Mouse (Mus musculus): ENCODE measurements at regions not wholly inside any gene's neighbourhood (a gene's known extent, or its start where the extent isn't known, plus 50 kb on each side); places are given as distances from the start of the nearest gene placed in this dataset.

GRCm38 (mm10) chr8:34452811-34453210 is 341.3 kb upstream of the Gm10131 start:
- H3K27me3 ChIP-seq (replicated peaks; ENCODE audit: control insufficient read depth, insufficient read depth, low read length): no peaks in the 10 kb centered on the region
- no peak overlapping the region for H3K9ac ChIP-seq (replicated peaks; ENCODE audit: low read depth, low read length)
- no peak overlapping the region for H3K4me3 ChIP-seq (replicated peaks; ENCODE audit: low read length)
- peaks cover 14% of the 10 kb centered on the region for H3K4me1 ChIP-seq (replicated peaks; ENCODE audit: control insufficient read depth, insufficient read depth, low read length)
- H3K36me3 ChIP-seq (ENCODE audit: control insufficient read depth, insufficient read depth): no peaks in the 10 kb centered on the region
- H3K27ac ChIP-seq (ENCODE audit: low read length): no peak overlapping the region
- no peaks in the 10 kb centered on the region; the same call in 1 of the 2 replicates for H3K9me3 ChIP-seq (ENCODE audit: control insufficient read depth, low read length)
- H3K4me2 ChIP-seq (ENCODE audit: low read length): no peak overlapping the region
- WGBS: 87% methylated on average over 6 of the region's 6 CpGs
- ATAC-seq: no peak

- Histone ChIP-seq H3K4me1 (replicated peaks; ENCODE audit: control insufficient read depth, insufficient read depth, low read length) (peaks cover 16% of the 10 kb centered on the region), H3K27me3 (replicated peaks; ENCODE audit: control insufficient read depth, insufficient read depth, low read length) (no peaks in the 10 kb centered on the region), H3K4me3 (replicated peaks; ENCODE audit: low read length) (no peak overlapping the region), H3K4me2 (ENCODE audit: low read length) (no peak overlapping the region), H3K27ac (ENCODE audit: low read length) (peak overlapping the region; percentile 60; the same call in 1 of the 2 replicates), H3K36me3 (ENCODE audit: control insufficient read depth, insufficient read depth) (no peaks in the 10 kb centered on the region), H3K9me3 (ENCODE audit: control insufficient read depth, low read length) (no peaks in the 10 kb centered on the region), H3K9ac (replicated peaks; ENCODE audit: low read depth, low read length) (no peak overlapping the region)
- peak; percentile 54 for ATAC-seq
- WGBS: 26% methylated on average over 6 of the region's 6 CpGs
These were observed 339.9 kb upstream of the Gm10131 start for GRCm38 (mm10) chr8:34451211-34452000.

GRCm38 (mm10) chr8:34449391-34450044 is 338.0 kb upstream of the Gm10131 start:
- H3K4me1 ChIP-seq (replicated peaks; ENCODE audit: control insufficient read depth, insufficient read depth, low read length): peaks cover 16% of the 10 kb centered on the region
- H3K27ac ChIP-seq (ENCODE audit: low read length): no peak overlapping the region
- H3K9ac ChIP-seq (replicated peaks; ENCODE audit: low read depth, low read length): no peak overlapping the region
- H3K4me3 ChIP-seq (replicated peaks; ENCODE audit: low read length): no peak overlapping the region
- H3K36me3 ChIP-seq (ENCODE audit: control insufficient read depth, insufficient read depth): no peaks in the 10 kb centered on the region
- no peaks in the 10 kb centered on the region for H3K27me3 ChIP-seq (replicated peaks; ENCODE audit: control insufficient read depth, insufficient read depth, low read length)
- H3K9me3 ChIP-seq (ENCODE audit: control insufficient read depth, low read length): no peaks in the 10 kb centered on the region
- ATAC-seq: no peak
- no peak overlapping the region for H3K4me2 ChIP-seq (ENCODE audit: low read length)
- WGBS: 87% methylated on average over 11 of the region's 11 CpGs

GRCm38 (mm10) chr8:34447880-34448830 is 336.6 kb upstream of the Gm10131 start:
- Histone ChIP-seq H3K9me3 (ENCODE audit: control insufficient read depth, low read length) (no peaks in the 10 kb centered on the region), H3K4me2 (ENCODE audit: low read length) (no peak overlapping the region), H3K36me3 (ENCODE audit: control insufficient read depth, insufficient read depth) (no peaks in the 10 kb centered on the region)

GRCm38 (mm10) chr8:34442688-34443087 is 331.2 kb upstream of the Gm10131 start:
- Histone ChIP-seq H3K9me3 (ENCODE audit: control insufficient read depth, low read length) (no peaks in the 10 kb centered on the region), H3K4me2 (ENCODE audit: low read length) (no peak overlapping the region), H3K9ac (replicated peaks; ENCODE audit: low read depth, low read length) (no peak overlapping the region), H3K27ac (ENCODE audit: low read length) (no peak overlapping the region), H3K27me3 (replicated peaks; ENCODE audit: control insufficient read depth, insufficient read depth, low read length) (no peaks in the 10 kb centered on the region), H3K4me3 (replicated peaks; ENCODE audit: low read length) (no peak overlapping the region), H3K36me3 (ENCODE audit: control insufficient read depth, insufficient read depth) (no peaks in the 10 kb centered on the region), H3K4me1 (replicated peaks; ENCODE audit: control insufficient read depth, insufficient read depth, low read length) (peaks cover 10% of the 10 kb centered on the region)
- peak; percentile 72 for ATAC-seq
- WGBS: 56% methylated on average over 3 of the region's 3 CpGs

More at GRCm38 (mm10) chr8:34447880-34448830, 336.6 kb upstream of the Gm10131 start:
- ATAC-seq: 0 out of 2 replicates have a peak, but pooled peaks have one; percentile 23
- no peak overlapping the region for H3K4me3 ChIP-seq (replicated peaks; ENCODE audit: low read length)
- H3K4me1 ChIP-seq (replicated peaks; ENCODE audit: control insufficient read depth, insufficient read depth, low read length): peaks cover 16% of the 10 kb centered on the region
- H3K9ac ChIP-seq (replicated peaks; ENCODE audit: low read depth, low read length): no peak overlapping the region
- no peaks in the 10 kb centered on the region for H3K27me3 ChIP-seq (replicated peaks; ENCODE audit: control insufficient read depth, insufficient read depth, low read length)
- H3K27ac ChIP-seq (ENCODE audit: low read length): no peak overlapping the region
- WGBS: 44% methylated on average over 18 of the region's 18 CpGs

- ATAC-seq: no peak; the same call in 1 of the 2 replicates
- Histone ChIP-seq H3K4me1 (replicated peaks; ENCODE audit: control insufficient read depth, insufficient read depth, low read length) (peaks cover 9% of the 10 kb centered on the region), H3K9ac (replicated peaks; ENCODE audit: low read depth, low read length) (no peak overlapping the region), H3K27ac (ENCODE audit: low read length) (no peak overlapping the region), H3K36me3 (ENCODE audit: control insufficient read depth, insufficient read depth) (no peaks in the 10 kb centered on the region), H3K4me2 (ENCODE audit: low read length) (no peak overlapping the region), H3K4me3 (replicated peaks; ENCODE audit: low read length) (no peak overlapping the region), H3K9me3 (ENCODE audit: control insufficient read depth, low read length) (no peaks in the 10 kb centered on the region), H3K27me3 (replicated peaks; ENCODE audit: control insufficient read depth, insufficient read depth, low read length) (no peaks in the 10 kb centered on the region)
- WGBS: 63% methylated on average over 3 of the region's 3 CpGs
These were observed 330.2 kb upstream of the Gm10131 start for GRCm38 (mm10) chr8:34441756-34442155.

- WGBS: 90% methylated on average over 4 of the region's 4 CpGs
- H3K9me3 ChIP-seq (ENCODE audit: control insufficient read depth, low read length): no peaks in the 10 kb centered on the region
- no peak for ATAC-seq
- H3K4me1 ChIP-seq (replicated peaks; ENCODE audit: control insufficient read depth, insufficient read depth, low read length): peaks cover 9% of the 10 kb centered on the region
- H3K27me3 ChIP-seq (replicated peaks; ENCODE audit: control insufficient read depth, insufficient read depth, low read length): no peaks in the 10 kb centered on the region
- H3K36me3 ChIP-seq (ENCODE audit: control insufficient read depth, insufficient read depth): no peaks in the 10 kb centered on the region
- H3K9ac ChIP-seq (replicated peaks; ENCODE audit: low read depth, low read length): no peak overlapping the region
- H3K27ac ChIP-seq (ENCODE audit: low read length): no peak overlapping the region
- no peak overlapping the region for H3K4me2 ChIP-seq (ENCODE audit: low read length)
- H3K4me3 ChIP-seq (replicated peaks; ENCODE audit: low read length): no peak overlapping the region
These were observed 329.2 kb upstream of the Gm10131 start for GRCm38 (mm10) chr8:34440771-34441170.

GRCm38 (mm10) chr8:34438771-34439170 is 327.2 kb upstream of the Gm10131 start:
- Histone ChIP-seq H3K4me1 (replicated peaks; ENCODE audit: control insufficient read depth, insufficient read depth, low read length) (peaks cover 9% of the 10 kb centered on the region), H3K36me3 (ENCODE audit: control insufficient read depth, insufficient read depth) (no peaks in the 10 kb centered on the region), H3K4me3 (replicated peaks; ENCODE audit: low read length) (no peak overlapping the region), H3K4me2 (ENCODE audit: low read length) (no peak overlapping the region), H3K27ac (ENCODE audit: low read length) (no peak overlapping the region), H3K27me3 (replicated peaks; ENCODE audit: control insufficient read depth, insufficient read depth, low read length) (no peaks in the 10 kb centered on the region), H3K9me3 (ENCODE audit: control insufficient read depth, low read length) (no peaks in the 10 kb centered on the region), H3K9ac (replicated peaks; ENCODE audit: low read depth, low read length) (no peak overlapping the region)
- WGBS: 92% methylated on average over 2 of the region's 2 CpGs
- no peak for ATAC-seq

- no peaks in the 10 kb centered on the region for H3K4me1 ChIP-seq (replicated peaks; ENCODE audit: control insufficient read depth, insufficient read depth, low read length)
- H3K4me2 ChIP-seq (ENCODE audit: low read length): no peak overlapping the region
- H3K4me3 ChIP-seq (replicated peaks; ENCODE audit: low read length): no peak overlapping the region
- no peaks in the 10 kb centered on the region for H3K27me3 ChIP-seq (replicated peaks; ENCODE audit: control insufficient read depth, insufficient read depth, low read length)
- WGBS: 89% methylated on average over 7 of the region's 7 CpGs
- H3K27ac ChIP-seq (ENCODE audit: low read length): no peak overlapping the region
- ATAC-seq: no peak
- no peak overlapping the region for H3K9ac ChIP-seq (replicated peaks; ENCODE audit: low read depth, low read length)
- no peaks in the 10 kb centered on the region for H3K36me3 ChIP-seq (ENCODE audit: control insufficient read depth, insufficient read depth)
- H3K9me3 ChIP-seq (ENCODE audit: control insufficient read depth, low read length): no peaks in the 10 kb centered on the region
These were observed 320.4 kb upstream of the Gm10131 start for GRCm38 (mm10) chr8:34431985-34432384.
